Mouse (Mus musculus) heart, adult 2 months (tissue): ENCODE data around the gene Fchsd2.

Experiments used
- CTCF ChIP-seq: fragments of 200-600 bp; IDR thresholded peaks from 2 replicates; pipeline ENCODE4 v1.8.1; 2022; ENCODE audit warnings: antibody characterized with exemption, mild to moderate bottlenecking, moderate library complexity
- EP300 ChIP-seq: fragments of 200-500 bp; IDR thresholded peaks from 2 replicates; pipeline ENCODE4 v1.6.1; 2011; ENCODE audit warnings: low read depth, low read length, control low read depth; ENCODE audit not compliant: insufficient read depth

- TF ChIP-seq CTCF (no peak), EP300 (no peak)
These were observed 230.5 kb downstream of the Fchsd2 start for GRCm38 (mm10) chr7:101323141-101323594.
